Mouse (Mus musculus): ENCODE data around the gene Usp48. TPM values are rescaled to one million over a fixed set of nuclear protein-coding genes. Genes with fewer than 3 reads are reported as not detected.

Usp48 gene
- polyA plus RNA-seq, 1 experiment from 2014 or later = 56.9 TPM

GRCm38 (mm10) chr4:137589586-137589985, 4.0 kb upstream of the Usp48 start:
- Histone ChIP-seq H3K27me3 (ENCODE audit: insufficient read depth, poor library complexity, severe bottlenecking) (peaks cover 11% of the 10 kb centered on the region; the same call in 1 of the 2 replicates), H3K4me3 (no peak overlapping the region), H3K9me3 (no peaks in the 10 kb centered on the region), H3K36me3 (no peaks in the 10 kb centered on the region), H3K4me1 (peaks cover 4% of the 10 kb centered on the region; the same call in 1 of the 2 replicates), H3K27ac (no peak overlapping the region)
- DNase-seq (ENCODE audit: low spot score) = no peak
- 81% methylated on average over 3 of the region's 3 CpGs for WGBS

- WGBS = 85% methylated on average over 4 of the region's 4 CpGs
- Histone ChIP-seq H3K4me3 (no peak overlapping the region), H3K9me3 (no peaks in the 10 kb centered on the region), H3K36me3 (no peaks in the 10 kb centered on the region), H3K27me3 (ENCODE audit: insufficient read depth, poor library complexity, severe bottlenecking) (peaks cover 11% of the 10 kb centered on the region; the same call in 1 of the 2 replicates), H3K27ac (no peak overlapping the region), H3K4me1 (peaks cover 17% of the 10 kb centered on the region)
- no peak for DNase-seq (ENCODE audit: low spot score)
Observed at GRCm38 (mm10) chr4:137590961-137591360, 2.6 kb upstream of the Usp48 start.

- Histone ChIP-seq H3K27me3 (ENCODE audit: insufficient read depth, poor library complexity, severe bottlenecking) (no peaks in the 10 kb centered on the region), H3K36me3 (peaks cover 5% of the 10 kb centered on the region; the same call in 1 of the 2 replicates), H3K4me1 (peaks cover 43% of the 10 kb centered on the region), H3K9me3 (no peaks in the 10 kb centered on the region), H3K27ac (peak overlapping the region; percentile 98), H3K4me3 (peak overlapping the region; percentile 98)
- 3% methylated on average over 40 of the region's 40 CpGs for WGBS
- no peak for DNase-seq (ENCODE audit: low spot score)
Observed at GRCm38 (mm10) chr4:137594496-137595270, 1.1 kb downstream of the Usp48 start.

- DNase-seq (ENCODE audit: low spot score) = no peak
- Histone ChIP-seq H3K27ac (no peak overlapping the region), H3K27me3 (ENCODE audit: insufficient read depth, poor library complexity, severe bottlenecking) (no peaks in the 10 kb centered on the region), H3K9me3 (no peaks in the 10 kb centered on the region), H3K36me3 (peaks cover 5% of the 10 kb centered on the region; the same call in 1 of the 2 replicates), H3K4me1 (peaks cover 47% of the 10 kb centered on the region), H3K4me3 (no peak overlapping the region)
- WGBS = 92% methylated on average over 4 of the region's 4 CpGs
Observed at GRCm38 (mm10) chr4:137597098-137597630, 3.6 kb downstream of the Usp48 start.

GRCm38 (mm10) chr4:137598577-137598976, 5.0 kb downstream of the Usp48 start:
- DNase-seq (ENCODE audit: low spot score) = no peak
- Histone ChIP-seq H3K27ac (no peak overlapping the region), H3K4me3 (no peak overlapping the region), H3K4me1 (peaks cover 61% of the 10 kb centered on the region), H3K27me3 (ENCODE audit: insufficient read depth, poor library complexity, severe bottlenecking) (no peaks in the 10 kb centered on the region), H3K9me3 (no peaks in the 10 kb centered on the region), H3K36me3 (peaks cover 5% of the 10 kb centered on the region; the same call in 1 of the 2 replicates)
- 82% methylated on average over 5 of the region's 5 CpGs for WGBS

- Histone ChIP-seq H3K9me3 (no peaks in the 10 kb centered on the region), H3K27ac (peak overlapping the region; percentile 42; the same call in 1 of the 2 replicates), H3K4me3 (peak overlapping the region; percentile 27; the same call in 1 of the 2 replicates), H3K27me3 (ENCODE audit: insufficient read depth, poor library complexity, severe bottlenecking) (peaks cover 5% of the 10 kb centered on the region; the same call in 1 of the 2 replicates), H3K4me1 (peaks cover 30% of the 10 kb centered on the region), H3K36me3 (peaks cover 38% of the 10 kb centered on the region)
- WGBS = 61% methylated on average over 11 of the region's 11 CpGs
- no peak for DNase-seq (ENCODE audit: low spot score)
Observed at GRCm38 (mm10) chr4:137603449-137604171, 10.1 kb downstream of the Usp48 start.

GRCm38 (mm10) chr4:137607023-137607422, 13.5 kb downstream of the Usp48 start:
- Histone ChIP-seq H3K4me3 (no peak overlapping the region), H3K27me3 (ENCODE audit: insufficient read depth, poor library complexity, severe bottlenecking) (peaks cover 5% of the 10 kb centered on the region; the same call in 1 of the 2 replicates), H3K9me3 (no peaks in the 10 kb centered on the region), H3K36me3 (peaks cover 71% of the 10 kb centered on the region), H3K4me1 (peaks cover 24% of the 10 kb centered on the region), H3K27ac (no peak overlapping the region)
- no peak for DNase-seq (ENCODE audit: low spot score)
- WGBS = 97% methylated on average over 2 of the region's 2 CpGs

- Histone ChIP-seq H3K36me3 (peaks cover 94% of the 10 kb centered on the region), H3K27me3 (ENCODE audit: insufficient read depth, poor library complexity, severe bottlenecking) (peaks cover 5% of the 10 kb centered on the region; the same call in 1 of the 2 replicates), H3K9me3 (no peaks in the 10 kb centered on the region), H3K4me3 (no peak overlapping the region), H3K4me1 (peaks cover 7% of the 10 kb centered on the region; the same call in 1 of the 2 replicates), H3K27ac (no peak overlapping the region)
- WGBS = 83% methylated on average over 7 of the region's 7 CpGs
- DNase-seq (ENCODE audit: low spot score) = no peak
Observed at GRCm38 (mm10) chr4:137609281-137609680, 15.7 kb downstream of the Usp48 start.

- no peak for DNase-seq (ENCODE audit: low spot score)
- Histone ChIP-seq H3K4me1 (peaks cover 7% of the 10 kb centered on the region; the same call in 1 of the 2 replicates), H3K27me3 (ENCODE audit: insufficient read depth, poor library complexity, severe bottlenecking) (peaks cover 5% of the 10 kb centered on the region; the same call in 1 of the 2 replicates), H3K27ac (no peak overlapping the region), H3K9me3 (no peaks in the 10 kb centered on the region), H3K4me3 (no peak overlapping the region), H3K36me3 (peaks cover 98% of the 10 kb centered on the region)
- WGBS = 69% methylated on average over 7 of the region's 7 CpGs
Observed at GRCm38 (mm10) chr4:137609702-137610101, 16.1 kb downstream of the Usp48 start.

GRCm38 (mm10) chr4:137610256-137610655, 16.7 kb downstream of the Usp48 start:
- peaks cover 5% of the 10 kb centered on the region; the same call in 1 of the 2 replicates for H3K27me3 ChIP-seq (ENCODE audit: insufficient read depth, poor library complexity, severe bottlenecking)
- peaks cover 7% of the 10 kb centered on the region; the same call in 1 of the 2 replicates for H3K4me1 ChIP-seq
- no peak overlapping the region for H3K4me3 ChIP-seq
- DNase-seq (ENCODE audit: low spot score) = no peak
- peaks cover 97% of the 10 kb centered on the region for H3K36me3 ChIP-seq
- no peak overlapping the region for H3K27ac ChIP-seq
- H3K9me3 ChIP-seq = no peaks in the 10 kb centered on the region
- 86% methylated on average over 15 of the region's 15 CpGs for WGBS

- no peaks in the 10 kb centered on the region for H3K9me3 ChIP-seq
- H3K27ac ChIP-seq = no peak overlapping the region
- WGBS = 82% methylated on average over 8 of the region's 8 CpGs
- peaks cover 96% of the 10 kb centered on the region for H3K36me3 ChIP-seq
- H3K4me1 ChIP-seq = no peaks in the 10 kb centered on the region
- no peak for DNase-seq (ENCODE audit: low spot score)
- no peaks in the 10 kb centered on the region for H3K27me3 ChIP-seq (ENCODE audit: insufficient read depth, poor library complexity, severe bottlenecking)
- no peak overlapping the region for H3K4me3 ChIP-seq
Observed at GRCm38 (mm10) chr4:137622847-137623246, 29.3 kb downstream of the Usp48 start.

GRCm38 (mm10) chr4:137627476-137628235, 34.1 kb downstream of the Usp48 start:
- Histone ChIP-seq H3K36me3 (peaks cover 95% of the 10 kb centered on the region), H3K27ac (no peak overlapping the region), H3K4me3 (no peak overlapping the region), H3K27me3 (ENCODE audit: insufficient read depth, poor library complexity, severe bottlenecking) (no peaks in the 10 kb centered on the region), H3K9me3 (no peaks in the 10 kb centered on the region), H3K4me1 (peaks cover 6% of the 10 kb centered on the region; the same call in 1 of the 2 replicates)
- 90% methylated on average over 8 of the region's 8 CpGs for WGBS
- DNase-seq (ENCODE audit: low spot score) = no peak
